Mouse (Mus musculus): ENCODE measurements around the gene Dhrs3. TPM values are rescaled to one million over a fixed set of nuclear protein-coding genes. Genes with fewer than 3 reads are reported as not detected.

Gene Dhrs3
- polyA plus RNA-seq, 1 experiment from 2014 or later: 30.2 TPM

- Histone ChIP-seq H3K9me3 (peaks cover 2% of the 10 kb centered on the region; the same call in 1 of the 2 replicates), H3K4me3 (no peak overlapping the region), H3K27ac (replicated peaks) (no peak overlapping the region), H3K4me1 (peaks cover 17% of the 10 kb centered on the region), H3K36me3 (replicated peaks) (peaks cover 14% of the 10 kb centered on the region), H3K27me3 (replicated peaks; ENCODE audit: low read depth, poor library complexity, severe bottlenecking) (no peaks in the 10 kb centered on the region)
- 82% methylated on average over 1 of the region's 1 CpGs for WGBS
- DNase-seq (ENCODE audit: low spot score): no peak
Observed at GRCm38 (mm10) chr4:144903088-144903487, 10.5 kb downstream of the Dhrs3 start.

GRCm38 (mm10) chr4:144903932-144904331 lies 11.3 kb downstream of the Dhrs3 start:
- H3K9me3 ChIP-seq: no peaks in the 10 kb centered on the region
- WGBS: 62% methylated on average over 3 of the region's 3 CpGs
- no peaks in the 10 kb centered on the region for H3K27me3 ChIP-seq (replicated peaks; ENCODE audit: low read depth, poor library complexity, severe bottlenecking)
- peaks cover 14% of the 10 kb centered on the region for H3K4me1 ChIP-seq
- peaks cover 10% of the 10 kb centered on the region for H3K36me3 ChIP-seq (replicated peaks)
- no peak overlapping the region for H3K27ac ChIP-seq (replicated peaks)
- DNase-seq (ENCODE audit: low spot score): no peak
- no peak overlapping the region for H3K4me3 ChIP-seq

GRCm38 (mm10) chr4:144905128-144905527 lies 12.5 kb downstream of the Dhrs3 start:
- peaks cover 6% of the 10 kb centered on the region; the same call in 1 of the 2 replicates for H3K36me3 ChIP-seq (replicated peaks)
- WGBS: 81% methylated on average over 5 of the region's 5 CpGs

GRCm38 (mm10) chr4:144906001-144906889 lies 13.6 kb downstream of the Dhrs3 start:
- H3K4me1 ChIP-seq: peaks cover 14% of the 10 kb centered on the region
- H3K36me3 ChIP-seq (replicated peaks): peaks cover 6% of the 10 kb centered on the region; the same call in 1 of the 2 replicates
- no peak overlapping the region for H3K4me3 ChIP-seq
- no peaks in the 10 kb centered on the region for H3K9me3 ChIP-seq
- WGBS: 86% methylated on average over 8 of the region's 8 CpGs
- H3K27me3 ChIP-seq (replicated peaks; ENCODE audit: low read depth, poor library complexity, severe bottlenecking): no peaks in the 10 kb centered on the region
- DNase-seq (ENCODE audit: low spot score): no peak
- H3K27ac ChIP-seq (replicated peaks): peak overlapping the region; percentile 19; the same call in 1 of the 2 replicates

More at GRCm38 (mm10) chr4:144905128-144905527, 12.5 kb downstream of the Dhrs3 start:
- Histone ChIP-seq H3K27me3 (replicated peaks; ENCODE audit: low read depth, poor library complexity, severe bottlenecking) (no peaks in the 10 kb centered on the region), H3K4me3 (no peak overlapping the region), H3K9me3 (no peaks in the 10 kb centered on the region), H3K4me1 (peaks cover 14% of the 10 kb centered on the region), H3K27ac (replicated peaks) (no peak overlapping the region)
- DNase-seq (ENCODE audit: low spot score): no peak

GRCm38 (mm10) chr4:144906978-144907703 lies 14.5 kb downstream of the Dhrs3 start:
- Histone ChIP-seq H3K36me3 (replicated peaks) (peaks cover 6% of the 10 kb centered on the region; the same call in 1 of the 2 replicates), H3K4me3 (no peak overlapping the region), H3K9me3 (no peaks in the 10 kb centered on the region), H3K4me1 (peaks cover 14% of the 10 kb centered on the region), H3K27ac (replicated peaks) (no peak overlapping the region), H3K27me3 (replicated peaks; ENCODE audit: low read depth, poor library complexity, severe bottlenecking) (no peaks in the 10 kb centered on the region)
- DNase-seq (ENCODE audit: low spot score): no peak
- 77% methylated on average over 4 of the region's 4 CpGs for WGBS

- Histone ChIP-seq H3K9me3 (no peaks in the 10 kb centered on the region), H3K27ac (replicated peaks) (no peak overlapping the region), H3K36me3 (replicated peaks) (0 out of 2 replicates have a peak, but pooled peaks cover 2% of the 10 kb centered on the region)
Observed at GRCm38 (mm10) chr4:144908825-144909224, 16.2 kb downstream of the Dhrs3 start.

GRCm38 (mm10) chr4:144910281-144910680 lies 17.7 kb downstream of the Dhrs3 start:
- Histone ChIP-seq H3K4me3 (no peak overlapping the region), H3K27ac (replicated peaks) (no peak overlapping the region), H3K36me3 (replicated peaks) (no peaks in the 10 kb centered on the region), H3K27me3 (replicated peaks; ENCODE audit: low read depth, poor library complexity, severe bottlenecking) (no peaks in the 10 kb centered on the region), H3K9me3 (no peaks in the 10 kb centered on the region), H3K4me1 (peaks cover 9% of the 10 kb centered on the region)
- no peak for DNase-seq (ENCODE audit: low spot score)
- WGBS: 89% methylated on average over 3 of the region's 3 CpGs

More at GRCm38 (mm10) chr4:144908825-144909224, 16.2 kb downstream of the Dhrs3 start:
- H3K4me1 ChIP-seq: peaks cover 14% of the 10 kb centered on the region
- no peaks in the 10 kb centered on the region for H3K27me3 ChIP-seq (replicated peaks; ENCODE audit: low read depth, poor library complexity, severe bottlenecking)
- H3K4me3 ChIP-seq: no peak overlapping the region
- no peak for DNase-seq (ENCODE audit: low spot score)

- H3K36me3 ChIP-seq (replicated peaks): peaks cover 4% of the 10 kb centered on the region; the same call in 1 of the 2 replicates
Observed at GRCm38 (mm10) chr4:144913298-144914152, 20.9 kb downstream of the Dhrs3 start.

GRCm38 (mm10) chr4:144916520-144916919 lies 23.9 kb downstream of the Dhrs3 start:
- Histone ChIP-seq H3K27ac (replicated peaks) (no peak overlapping the region), H3K27me3 (replicated peaks; ENCODE audit: low read depth, poor library complexity, severe bottlenecking) (no peaks in the 10 kb centered on the region), H3K9me3 (no peaks in the 10 kb centered on the region), H3K36me3 (replicated peaks) (peaks cover 32% of the 10 kb centered on the region), H3K4me3 (no peak overlapping the region), H3K4me1 (no peaks in the 10 kb centered on the region)
- DNase-seq (ENCODE audit: low spot score): no peak
- WGBS: 89% methylated on average over 6 of the region's 6 CpGs

More at GRCm38 (mm10) chr4:144913298-144914152, 20.9 kb downstream of the Dhrs3 start:
- no peak overlapping the region for H3K27ac ChIP-seq (replicated peaks)
- H3K27me3 ChIP-seq (replicated peaks; ENCODE audit: low read depth, poor library complexity, severe bottlenecking): no peaks in the 10 kb centered on the region
- 89% methylated on average over 6 of the region's 6 CpGs for WGBS
- H3K9me3 ChIP-seq: no peaks in the 10 kb centered on the region
- no peak for DNase-seq (ENCODE audit: low spot score)
- H3K4me1 ChIP-seq: no peaks in the 10 kb centered on the region
- H3K4me3 ChIP-seq: no peak overlapping the region

- 68% methylated on average over 4 of the region's 4 CpGs for WGBS
Observed at GRCm38 (mm10) chr4:144917101-144917500, 24.5 kb downstream of the Dhrs3 start.

GRCm38 (mm10) chr4:144918501-144918900 lies 25.9 kb downstream of the Dhrs3 start:
- Histone ChIP-seq H3K36me3 (replicated peaks) (peaks cover 32% of the 10 kb centered on the region), H3K9me3 (no peaks in the 10 kb centered on the region), H3K27ac (replicated peaks) (no peak overlapping the region), H3K27me3 (replicated peaks; ENCODE audit: low read depth, poor library complexity, severe bottlenecking) (no peaks in the 10 kb centered on the region), H3K4me3 (no peak overlapping the region), H3K4me1 (no peaks in the 10 kb centered on the region)
- WGBS: 92% methylated on average over 10 of the region's 10 CpGs
- no peak for DNase-seq (ENCODE audit: low spot score)

More at GRCm38 (mm10) chr4:144917101-144917500, 24.5 kb downstream of the Dhrs3 start:
- Histone ChIP-seq H3K27ac (replicated peaks) (no peak overlapping the region), H3K27me3 (replicated peaks; ENCODE audit: low read depth, poor library complexity, severe bottlenecking) (no peaks in the 10 kb centered on the region), H3K9me3 (no peaks in the 10 kb centered on the region), H3K4me1 (no peaks in the 10 kb centered on the region), H3K4me3 (no peak overlapping the region), H3K36me3 (replicated peaks) (peaks cover 32% of the 10 kb centered on the region)
- no peak for DNase-seq (ENCODE audit: low spot score)
